Mouse (Mus musculus) cerebellum, postnatal 25 days (tissue): ENCODE measurements at regions not wholly inside any gene's neighbourhood (a gene's known extent, or its start where the extent isn't known, plus 50 kb on each side); places are given as distances from the start of the nearest gene placed in this dataset.

Experiments used
- DNase-seq, 2 experiments: peaks; one replicate each; pipeline ENCODE4 v3.0.0; 2021; ENCODE audit warnings: mixed read lengths in 2 of 2

DNA sequence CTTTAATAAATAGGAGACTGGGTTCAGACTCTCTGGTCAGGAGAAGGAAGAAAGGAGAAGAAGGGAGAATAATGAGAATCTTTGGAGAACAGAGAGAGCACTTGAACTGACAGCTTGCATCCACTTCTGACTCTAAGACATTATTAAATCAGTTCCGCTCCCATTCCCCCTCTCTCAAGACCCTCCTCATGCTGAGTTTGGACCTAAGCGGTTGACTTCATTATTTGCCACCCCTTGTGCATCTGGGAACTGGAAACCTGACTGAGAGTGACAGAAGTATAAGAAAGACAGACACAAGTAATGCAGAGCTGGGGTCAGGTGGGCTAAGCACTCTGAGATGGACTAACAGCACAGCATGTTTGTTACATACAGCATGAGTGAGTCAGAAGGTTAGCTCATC lies 80.3 kb upstream of the Khdrbs2 start:
- no peak for DNase-seq

DNA sequence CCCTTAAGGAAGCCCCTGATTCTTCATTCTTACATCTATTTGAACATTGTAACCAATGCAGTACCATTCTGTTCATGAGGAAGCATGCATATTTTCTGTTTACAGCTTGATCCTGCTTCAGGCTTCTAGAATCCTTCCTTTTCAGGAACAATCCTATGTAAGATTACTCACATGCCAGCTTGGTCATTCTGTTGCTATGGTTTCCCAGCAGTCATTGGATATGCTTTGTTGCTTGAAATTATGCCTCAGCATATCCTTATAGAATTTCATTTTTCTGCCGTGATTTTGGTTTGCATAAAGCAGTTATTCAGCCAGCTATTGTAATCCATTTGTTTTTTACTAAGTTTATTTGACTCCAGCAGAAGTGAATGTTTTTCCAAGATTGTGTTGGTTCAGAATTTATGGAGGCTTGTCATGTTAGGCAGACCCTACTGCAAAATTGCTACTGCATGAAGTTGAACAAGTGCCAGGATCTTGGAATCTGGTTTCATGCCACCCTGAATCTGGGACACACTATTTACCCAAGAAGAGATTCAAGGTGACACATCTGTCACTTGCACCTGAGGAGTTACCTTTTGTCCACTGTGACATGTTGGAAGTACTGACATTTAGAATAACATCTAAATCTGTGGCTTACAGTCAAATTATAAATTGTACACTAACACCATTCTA lies 79.4 kb upstream of the Khdrbs2 start:
- peak in 1 of 2 experiments; percentile 1 for DNase-seq

DNA sequence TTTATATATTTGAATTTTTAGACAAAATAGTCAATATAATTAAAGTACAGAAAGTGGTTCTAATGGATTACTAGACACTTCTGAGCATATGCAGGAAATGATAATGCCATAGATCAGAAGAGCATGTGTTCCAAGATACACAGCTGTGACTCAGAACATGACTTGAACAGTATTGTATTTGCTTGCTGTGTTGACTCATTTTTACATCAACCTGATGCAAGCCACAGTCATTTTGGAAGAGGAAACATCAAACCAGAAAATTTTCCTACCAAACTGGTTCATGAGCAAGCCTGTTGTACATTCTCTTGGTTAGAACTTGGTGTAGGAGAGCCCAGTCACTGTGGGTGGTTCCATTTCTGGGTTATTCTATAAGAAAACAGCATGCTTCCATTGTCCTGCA lies 68.5 kb upstream of the Khdrbs2 start:
- no peak for DNase-seq
